Comparison of ENCODE assay signal across 13 mouse cellular contexts in genomic region chr5:34255189-34255588, GRCm38 (mm10). TPM values are rescaled to one million over a fixed set of nuclear protein-coding genes. Genes with fewer than 3 reads are reported as not detected.
DNase-seq lines count a peak whose midpoint lies in the region; ATAC-seq and TF ChIP-seq lines count a peak whose summit lies in the region.
"Had no signal": no experiment of that assay in that cellular context is flagged by ENCODE, and none has a peak within 500 bp of the region (broad histone marks: within the 10 kb centered on the region; RNA-seq: fewer than 3 reads in every experiment).

No protein-coding gene starts in this region.

- no peak for TF ChIP-seq EP300 in lung, postnatal 0 days (IDR thresholded peaks at IDR 0.05)

- H3K9me3 ChIP-seq in lung, postnatal 0 days (ENCODE audit: low read length): no peaks in the 10 kb centered on the region
- H3K9me3 ChIP-seq: forebrain, embryonic 10.5 days; hindbrain, embryonic 15.5 days; midbrain, embryonic 12.5 days had no signal

- H3K4me1 ChIP-seq in lung, postnatal 0 days (ENCODE audit: insufficient read depth, low read depth, low read length): no peaks in the 10 kb centered on the region

- H3K36me3 ChIP-seq in lung, postnatal 0 days (ENCODE audit: insufficient read depth, low read length): no peaks in the 10 kb centered on the region
- H3K36me3 ChIP-seq in splenic B cell, adult 2 months (ENCODE audit: control insufficient read depth, insufficient read depth, low read length, poor library complexity, severe bottlenecking): no peaks in the 10 kb centered on the region
- H3K36me3 ChIP-seq: forebrain, embryonic 10.5 days; hindbrain, embryonic 15.5 days; midbrain, embryonic 12.5 days had no signal

- 76% methylated on average over 3 of the region's 3 CpGs for WGBS in lung, postnatal 0 days

- H3K27ac ChIP-seq in gastrocnemius, adult 2 months: no peak overlapping the region
- H3K27ac ChIP-seq in lung, postnatal 0 days (ENCODE audit: low read length): no peak overlapping the region
- H3K27ac ChIP-seq: forebrain, embryonic 10.5 days; hindbrain, embryonic 15.5 days; midbrain, embryonic 12.5 days had no signal

- no peak overlapping the region for H3K9ac ChIP-seq in lung, postnatal 0 days (replicated peaks; ENCODE audit: low read depth)
- H3K9ac ChIP-seq: hindbrain, embryonic 15.5 days; midbrain, embryonic 12.5 days had no signal

- intact Hi-C loops in gastrocnemius, adult 2 months (cut with DNase I): no loop called here

- ATAC-seq in lung, postnatal 0 days: no peak

- TF ChIP-seq CTCF in gastrocnemius, adult 2 months (IDR thresholded peaks at IDR 0.05): peak; percentile 57
- TF ChIP-seq CTCF in lung, postnatal 0 days (IDR thresholded peaks at IDR 0.05): peak; percentile 64

- H3K4me2 ChIP-seq in lung, postnatal 0 days (replicated peaks; ENCODE audit: low read depth, low read length): no peak overlapping the region
- H3K4me2 ChIP-seq: hindbrain, embryonic 15.5 days; midbrain, embryonic 12.5 days had no signal

- no peaks in the 10 kb centered on the region for H3K27me3 ChIP-seq in lung, postnatal 0 days (replicated peaks; ENCODE audit: insufficient read depth, low read length)
- no peaks in the 10 kb centered on the region for H3K27me3 ChIP-seq in splenic B cell, adult 2 months (ENCODE audit: control insufficient read depth, insufficient read depth, low read length, poor library complexity, severe bottlenecking)
- H3K27me3 ChIP-seq: hindbrain, embryonic 15.5 days; midbrain, embryonic 12.5 days had no signal

- no peak for DNase-seq in gastrocnemius, adult 2 months
- no peak for DNase-seq in gastrocnemius, adult 18-20 months (ENCODE audit: low spot score)
- DNase-seq in lung, postnatal 0 days (ENCODE audit: low spot score): no peak
- no peak for DNase-seq in lung, postnatal 25 days (ENCODE audit: low spot score)
- DNase-seq in adipocyte (ENCODE audit: low spot score): peak; percentile 57
- DNase-seq in splenic B cell, adult 2 months (ENCODE audit: low read depth, low spot score): peak; percentile 53
- DNase-seq in frontal cortex, postnatal 25 days (ENCODE audit: low spot score in 2 of 2): no peak
- DNase-seq in c-Kit-positive CD71-positive TER-119-positive erythroid progenitor cells, embryonic 14.5 days (ENCODE audit: low spot score): no peak
- DNase-seq: adrenal gland, adult 8-10 months had no signal

- H3K4me3 ChIP-seq in gastrocnemius, adult 2 months: no peak overlapping the region
- H3K4me3 ChIP-seq in lung, postnatal 0 days (ENCODE audit: low read depth, low read length): no peak overlapping the region
- H3K4me3 ChIP-seq: forebrain, embryonic 10.5 days; hindbrain, embryonic 15.5 days; midbrain, embryonic 12.5 days had no signal

RNA-seq across cellular contexts. Expression of gene Zfyve28, which starts 33.1 kb away (rescaled TPM):
- under 1 TPM; 0.36 to 0.64 TPM for total RNA-seq in gastrocnemius, adult 2 months (2021)
- under 1 TPM; 0.41 to 0.69 TPM for total RNA-seq in gastrocnemius, adult 18-20 months (2021)
- 0.16 and 0.24 TPM in 2 replicates for polyA plus RNA-seq in lung, postnatal 0 days (2015; fragmentation: Nextera tagmentation; extraction: Ambion mirVana)

RNA-seq across cellular contexts. Expression of gene Cfap99, which starts 33.2 kb away (rescaled TPM):
- total RNA-seq in gastrocnemius, adult 2 months (2021): not detected
- total RNA-seq in gastrocnemius, adult 18-20 months (2021): not detected
- polyA plus RNA-seq in lung, postnatal 0 days (2015; fragmentation: Nextera tagmentation; extraction: Ambion mirVana): 0.35 and 0.71 TPM in 2 replicates
- total RNA-seq: heart, adult 18-20 months had no signal
- polyA plus RNA-seq: forebrain, embryonic 10.5 days; hindbrain, embryonic 15.5 days; midbrain, embryonic 12.5 days had no signal

Comparison
In these comparisons a context has a peak if more than half of its experiments do, and no peak if none do; other contexts are left out.
1. DNase-seq: peak in adipocyte (single experiment) and splenic B cell, adult 2 months (single experiment); none in gastrocnemius, adult 2 months (single experiment), gastrocnemius, adult 18-20 months (single experiment), lung, postnatal 0 days (single experiment), lung, postnatal 25 days (single experiment), frontal cortex, postnatal 25 days (0 of 2) and c-Kit-positive CD71-positive TER-119-positive erythroid progenitor cells, embryonic 14.5 days (single experiment).